Mouse (Mus musculus): ENCODE data around the gene Gm17657. TPM values are rescaled to one million over a fixed set of nuclear protein-coding genes. Genes with fewer than 3 reads are reported as not detected.

The Gm17657 gene
- total and polyA plus RNA-seq, 3 experiments: 0.20 to 0.21 TPM; not detected in 1

DNA sequence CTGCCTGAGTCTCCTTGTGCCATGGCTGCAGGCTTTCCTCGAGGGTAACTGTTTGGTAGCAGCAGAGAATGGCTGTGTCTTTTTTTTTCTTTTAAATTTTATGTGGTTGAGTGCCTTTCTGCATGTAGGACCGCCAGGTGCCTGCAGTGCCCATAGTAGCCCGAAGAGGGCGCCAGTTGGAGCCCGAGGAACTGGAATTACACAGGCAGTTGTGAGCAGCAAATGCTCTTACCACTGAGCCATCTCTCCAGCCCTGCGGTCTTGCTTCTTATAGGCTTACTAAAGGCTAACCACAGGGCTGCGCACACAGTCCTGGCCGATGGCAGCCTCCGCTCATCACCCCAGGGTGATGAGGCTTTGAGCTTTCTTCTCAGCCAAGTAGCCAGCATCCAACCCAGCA lies 18.2 kb downstream of the Gm17657 start:
- Histone ChIP-seq H3K4me2 (ENCODE audit: insufficient read depth, low read depth, poor library complexity, severe bottlenecking) (no peak overlapping the region), H3K4me1 (ENCODE audit: control insufficient read depth in 1 of 2, insufficient read depth in 2 of 2) (peaks cover 2 to 3% of the 10 kb centered on the region in 2 experiments; a peak in 1 of 4 replicates), H3K79me2 (replicated peaks; ENCODE audit: control insufficient read depth, extremely low read depth, insufficient read depth, poor library complexity, severe bottlenecking) (no peaks in the 10 kb centered on the region), H3K9me3 (replicated peaks; ENCODE audit: low read length) (peaks cover 29% of the 10 kb centered on the region), H3K36me3 (replicated peaks in 1 of 2; ENCODE audit: control insufficient read depth in 1 of 2, insufficient read depth in 1 of 2, low read length in 1 of 2) (no peaks in the 10 kb centered on the region), H3K4me3 (replicated peaks in 1 of 3; ENCODE audit: low read depth in 2 of 3, low read length in 2 of 3, poor library complexity in 1 of 3) (no peak overlapping the region), H3K27me3 (replicated peaks) (peaks cover 2% of the 10 kb centered on the region), H3K9ac (ENCODE audit: insufficient read depth, low read depth) (0 out of 2 replicates have a peak overlapping the region, but pooled peaks have one; percentile 8), H3K27ac (ENCODE audit: insufficient read depth, low read depth) (no peak overlapping the region)
- in situ Hi-C loops (cut with MboI; ENCODE audit: low pct_ligation_motif_present, low pct_unique_long_range_greater_than_20kb, low sequenced_read_pairs): no loop called here
- dilution Hi-C loops (cut with MboI; ENCODE audit: extremely low pct_ligation_motif_present, extremely low pct_unique_long_range_greater_than_20kb, low sequenced_read_pairs): no loop called here
- TF ChIP-seq USF1 (IDR thresholded peaks at IDR 0.05; ENCODE audit: low read depth, low read length): no peak
- TF ChIP-seq CTCF (conservative IDR thresholded peaks at IDR 0.05 in 1 of 2, IDR thresholded peaks at IDR 0.05 in 1 of 2; ENCODE audit: low read depth in 2 of 2, low read length in 2 of 2): peak in 1 of 2 experiments; percentile 32; a peak in 2 of 4 replicates
- no peak for TF ChIP-seq RAD21 (IDR thresholded peaks at IDR 0.05; ENCODE audit: low read depth, low read length)
- no peak for TF ChIP-seq SMC3 (IDR thresholded peaks at IDR 0.05; ENCODE audit: low read depth, low read length)
- no peak for TF ChIP-seq TCF12 (IDR thresholded peaks at IDR 0.05; ENCODE audit: low read depth, low read length)
- TF ChIP-seq JUN (IDR thresholded peaks at IDR 0.05; ENCODE audit: insufficient read depth, low read depth, low read length): no peak
- DNase-seq (ENCODE audit: extremely low read depth): no peak

DNA sequence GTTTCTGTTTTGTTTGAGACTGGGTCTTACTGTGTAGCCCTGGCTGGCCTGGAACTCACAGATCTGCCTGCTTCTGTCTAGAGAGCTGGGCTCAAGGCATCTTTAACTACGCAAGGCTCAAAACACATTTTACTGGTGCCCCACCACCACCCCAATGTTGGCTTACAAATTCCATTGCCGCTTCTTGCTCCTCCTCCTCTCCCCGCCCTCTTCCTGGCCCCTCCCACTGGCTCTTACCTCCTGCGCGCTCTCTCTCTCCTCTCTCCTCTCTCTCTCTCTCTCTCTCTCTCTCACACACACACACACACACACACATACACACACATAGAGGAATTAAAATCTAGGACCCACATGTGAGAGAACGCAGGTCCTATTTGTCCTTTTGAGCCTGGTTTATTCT lies 18.9 kb downstream of the Gm17657 start:
- dilution Hi-C loops (cut with MboI; ENCODE audit: extremely low pct_ligation_motif_present, extremely low pct_unique_long_range_greater_than_20kb, low sequenced_read_pairs): no loop called here
- no peak for TF ChIP-seq KAT2A (IDR thresholded peaks at IDR 0.05; ENCODE audit: insufficient replicate concordance, low read length)
- TF ChIP-seq ETS1 (conservative IDR thresholded peaks at IDR 0.05; ENCODE audit: low read depth, low read length): no peak
- in situ Hi-C loops (cut with MboI; ENCODE audit: low pct_ligation_motif_present, low pct_unique_long_range_greater_than_20kb, low sequenced_read_pairs): no loop called here

DNA sequence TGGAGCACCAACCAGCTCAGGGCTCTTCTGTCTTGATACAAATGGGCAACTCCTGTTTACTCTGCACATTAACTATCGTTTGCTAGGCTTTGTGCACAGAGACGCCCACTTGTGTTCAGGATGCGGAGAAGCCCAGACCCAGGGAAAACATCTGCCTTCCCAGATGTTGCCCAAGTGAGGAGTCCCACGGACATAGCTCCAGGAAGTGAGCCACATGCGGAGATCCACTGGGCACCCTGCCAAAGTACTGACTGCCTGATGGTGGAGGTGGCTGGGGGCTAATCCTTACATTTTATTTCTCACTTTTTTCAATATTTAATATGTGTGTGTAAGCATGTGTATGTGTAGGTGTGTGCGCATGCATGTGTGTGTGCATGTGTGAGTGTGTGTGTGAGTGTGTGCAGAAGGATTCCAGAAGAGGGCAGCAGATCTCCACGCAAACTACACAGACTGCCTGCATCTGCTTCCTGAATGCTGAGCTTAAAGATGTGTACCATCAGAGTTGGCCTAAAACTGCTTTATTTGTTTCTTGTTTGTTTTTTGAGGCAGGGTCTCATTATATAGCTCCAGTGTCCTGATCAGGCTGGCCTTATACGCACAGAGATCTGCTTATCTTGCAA lies 20.8 kb downstream of the Gm17657 start:
- in situ Hi-C loops (cut with MboI; ENCODE audit: low pct_ligation_motif_present, low pct_unique_long_range_greater_than_20kb, low sequenced_read_pairs): no loop called here
- Histone ChIP-seq H3K27ac (ENCODE audit: insufficient read depth, low read depth) (no peak overlapping the region), H3K27me3 (replicated peaks) (peaks cover 2% of the 10 kb centered on the region), H3K9ac (ENCODE audit: insufficient read depth, low read depth) (no peak overlapping the region), H3K4me3 (replicated peaks in 1 of 3; ENCODE audit: low read depth in 2 of 3, low read length in 2 of 3, poor library complexity in 1 of 3) (no peak overlapping the region), H3K9me3 (replicated peaks; ENCODE audit: low read length) (peaks cover 36% of the 10 kb centered on the region), H3K4me1 (ENCODE audit: control insufficient read depth in 1 of 2, insufficient read depth in 2 of 2) (peaks cover 2 to 3% of the 10 kb centered on the region in 2 experiments; a peak in 1 of 4 replicates), H3K79me2 (replicated peaks; ENCODE audit: control insufficient read depth, extremely low read depth, insufficient read depth, poor library complexity, severe bottlenecking) (no peaks in the 10 kb centered on the region), H3K36me3 (replicated peaks in 1 of 2; ENCODE audit: control insufficient read depth in 1 of 2, insufficient read depth in 1 of 2, low read length in 1 of 2) (no peaks in the 10 kb centered on the region), H3K4me2 (ENCODE audit: insufficient read depth, low read depth, poor library complexity, severe bottlenecking) (no peak overlapping the region)
- dilution Hi-C loops (cut with MboI; ENCODE audit: extremely low pct_ligation_motif_present, extremely low pct_unique_long_range_greater_than_20kb, low sequenced_read_pairs): no loop called here
- no peak for DNase-seq (ENCODE audit: extremely low read depth)
- TF ChIP-seq ELF1 (IDR thresholded peaks at IDR 0.05; ENCODE audit: low read depth, low read length) (no peak), TCF12 (IDR thresholded peaks at IDR 0.05; ENCODE audit: low read depth, low read length) (no peak), SMC3 (IDR thresholded peaks at IDR 0.05; ENCODE audit: low read depth, low read length) (peak; percentile 30), ZKSCAN1 (IDR thresholded peaks at IDR 0.05; ENCODE audit: borderline replicate concordance, low read depth, low read length) (no peak), JUN (IDR thresholded peaks at IDR 0.05; ENCODE audit: insufficient read depth, low read depth, low read length) (no peak), JUND (conservative IDR thresholded peaks at IDR 0.05; ENCODE audit: low read depth, low read length) (no peak), BHLHE40 (IDR thresholded peaks at IDR 0.05; ENCODE audit: low read depth, low read length) (no peak), CTCF (conservative IDR thresholded peaks at IDR 0.05 in 1 of 2, IDR thresholded peaks at IDR 0.05 in 1 of 2; ENCODE audit: low read depth in 2 of 2, low read length in 2 of 2) (peak; percentile 10 to 59; a peak in 2 of 4 replicates), MEF2A (IDR thresholded peaks at IDR 0.05; ENCODE audit: borderline replicate concordance, low read depth, low read length) (no peak), E2F4 (IDR thresholded peaks at IDR 0.05; ENCODE audit: insufficient replicate concordance, low read depth, low read length) (no peak), TBP (conservative IDR thresholded peaks at IDR 0.05; ENCODE audit: low read depth, low read length) (no peak), SIN3A (IDR thresholded peaks at IDR 0.05; ENCODE audit: low read length) (no peak), MAZ (IDR thresholded peaks at IDR 0.05; ENCODE audit: low read depth, low read length) (no peak), ZNF384 (IDR thresholded peaks at IDR 0.05; ENCODE audit: low read depth, low read length) (no peak), CHD1 (IDR thresholded peaks at IDR 0.05; ENCODE audit: low read depth, low read length) (no peak), GABPA (IDR thresholded peaks at IDR 0.05; ENCODE audit: insufficient replicate concordance, low read depth, low read length) (no peak), USF2 (conservative IDR thresholded peaks at IDR 0.05; ENCODE audit: low read depth, low read length) (no peak), KAT2A (IDR thresholded peaks at IDR 0.05; ENCODE audit: insufficient replicate concordance, low read length) (no peak), USF1 (IDR thresholded peaks at IDR 0.05; ENCODE audit: low read depth, low read length) (no peak), RAD21 (IDR thresholded peaks at IDR 0.05; ENCODE audit: low read depth, low read length) (peak; percentile 61), MAX (IDR thresholded peaks at IDR 0.05; ENCODE audit: low read length) (no peak), ZC3H11A (IDR thresholded peaks at IDR 0.05; ENCODE audit: low read depth, low read length) (no peak)

More for the DNA sequence above, 18.9 kb downstream of the Gm17657 start:
- Histone ChIP-seq H3K4me2 (ENCODE audit: insufficient read depth, low read depth, poor library complexity, severe bottlenecking) (no peak overlapping the region), H3K9me3 (replicated peaks; ENCODE audit: low read length) (peaks cover 34% of the 10 kb centered on the region), H3K4me3 (replicated peaks in 1 of 3; ENCODE audit: low read depth in 2 of 3, low read length in 2 of 3, poor library complexity in 1 of 3) (no peak overlapping the region), H3K79me2 (replicated peaks; ENCODE audit: control insufficient read depth, extremely low read depth, insufficient read depth, poor library complexity, severe bottlenecking) (no peaks in the 10 kb centered on the region), H3K36me3 (replicated peaks in 1 of 2; ENCODE audit: control insufficient read depth in 1 of 2, insufficient read depth in 1 of 2, low read length in 1 of 2) (no peaks in the 10 kb centered on the region), H3K27ac (ENCODE audit: insufficient read depth, low read depth) (no peak overlapping the region), H3K9ac (ENCODE audit: insufficient read depth, low read depth) (no peak overlapping the region), H3K27me3 (replicated peaks) (peaks cover 2% of the 10 kb centered on the region), H3K4me1 (ENCODE audit: control insufficient read depth in 1 of 2, insufficient read depth in 2 of 2) (peaks cover 2 to 3% of the 10 kb centered on the region in 2 experiments; a peak in 1 of 4 replicates)
- DNase-seq (ENCODE audit: extremely low read depth): no peak

Measured in CH12.LX (cell line).